Mouse (Mus musculus) left cerebral cortex, adult 8-10 months (tissue): ENCODE measurements around the gene Eif2b5. TPM values are rescaled to one million over a fixed set of nuclear protein-coding genes. Genes with fewer than 3 reads are reported as not detected.

Source experiments
- DNase-seq, 2 experiments: peaks; one replicate each; pipeline ENCODE4 v3.0.0; 2022; ENCODE audit warnings: low spot score in 2 of 2
- total RNA-seq, 4 experiments: library from RNA; stranded (reverse); gene quantifications; 2 replicates each; pipeline ENCODE4 v1.2.4; 2022

The Eif2b5 gene
- total RNA-seq, 4 experiments from 2014 or later: 57.3 to 62.6 (median 59.3) TPM

DNA sequence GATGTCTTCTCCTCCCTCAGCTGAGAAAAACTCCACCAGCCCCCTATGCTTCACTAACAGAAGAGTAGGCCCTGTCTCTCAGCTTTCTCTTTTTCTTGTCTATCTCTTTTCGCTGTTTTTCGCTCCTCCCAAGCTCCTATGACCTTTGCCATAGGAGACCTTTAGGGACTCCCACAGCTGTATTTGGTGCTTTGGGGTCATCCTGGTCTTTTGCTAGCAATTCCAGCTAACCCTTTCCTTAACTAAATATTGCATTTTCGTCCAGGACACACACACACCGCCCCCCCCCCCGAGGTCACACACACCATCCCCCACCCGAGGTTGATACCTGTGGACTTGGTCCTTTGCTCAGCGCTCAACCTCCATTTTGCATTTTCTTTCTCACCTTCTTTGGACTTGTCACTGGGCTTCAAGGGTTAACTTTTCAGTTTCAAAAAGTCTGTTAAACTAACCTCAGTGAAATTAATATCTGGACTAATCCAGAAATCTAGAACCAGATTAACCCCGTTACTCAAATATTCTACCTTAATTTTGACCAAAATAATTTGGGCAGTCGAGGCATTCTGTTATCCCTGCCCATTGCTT is 37.6 kb downstream of the Eif2b5 start:
- no peak for DNase-seq

DNA sequence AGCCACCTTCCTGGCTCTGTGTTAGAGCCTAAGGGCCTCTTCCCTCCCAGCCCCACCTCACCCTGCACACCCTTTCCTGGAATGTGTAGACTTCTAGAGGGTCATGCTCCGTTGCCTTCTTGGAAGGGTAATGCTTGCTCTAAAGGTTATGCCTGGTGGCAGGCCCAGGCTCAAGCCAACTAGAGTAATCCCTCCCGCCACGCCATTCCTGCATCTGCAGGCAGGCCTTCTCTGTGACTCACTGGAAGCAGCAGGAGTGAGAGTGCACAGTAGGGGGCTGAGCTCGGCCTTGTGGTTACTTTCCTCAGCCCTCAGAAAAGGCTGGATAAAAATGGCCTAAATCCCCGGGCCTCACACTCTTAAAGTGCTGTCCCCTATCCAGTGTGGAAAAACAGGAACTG is 38.5 kb downstream of the Eif2b5 start:
- no peak for DNase-seq

DNA sequence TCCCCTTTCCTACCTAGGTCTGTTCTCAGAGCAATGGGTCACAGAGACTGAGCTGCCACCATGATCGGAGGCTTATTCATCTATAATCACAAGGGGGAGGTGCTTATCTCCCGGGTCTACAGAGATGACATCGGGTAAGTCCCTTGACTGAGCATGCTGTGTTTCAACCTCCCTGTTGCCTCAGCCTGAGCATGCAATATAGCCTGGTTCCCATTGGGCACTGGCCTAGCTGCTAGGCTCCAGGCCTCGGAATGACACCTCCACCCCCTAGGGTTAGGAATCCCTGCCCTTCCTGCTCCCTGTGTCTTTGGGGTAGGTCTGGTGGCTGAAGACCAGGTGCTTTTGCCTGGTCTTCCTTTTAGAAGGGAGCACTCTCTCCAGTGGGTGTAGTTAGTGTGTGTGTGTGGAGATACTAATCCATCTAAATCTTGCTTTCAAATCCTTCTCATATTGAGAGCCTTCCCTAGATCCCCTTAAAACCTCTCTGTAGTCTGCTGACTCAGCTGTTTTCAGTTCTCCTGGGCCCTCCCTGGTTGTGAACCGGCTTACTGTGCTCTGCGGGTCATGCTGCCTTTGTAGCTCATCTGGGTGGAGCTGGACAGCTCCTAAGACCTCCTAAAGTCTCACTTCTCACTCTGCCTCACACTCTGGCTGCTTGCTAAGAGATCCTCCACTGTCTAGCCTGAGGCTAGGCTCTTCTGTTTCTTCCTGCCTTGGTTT is 39.1 kb downstream of the Eif2b5 start:
- DNase-seq: no peak

DNA sequence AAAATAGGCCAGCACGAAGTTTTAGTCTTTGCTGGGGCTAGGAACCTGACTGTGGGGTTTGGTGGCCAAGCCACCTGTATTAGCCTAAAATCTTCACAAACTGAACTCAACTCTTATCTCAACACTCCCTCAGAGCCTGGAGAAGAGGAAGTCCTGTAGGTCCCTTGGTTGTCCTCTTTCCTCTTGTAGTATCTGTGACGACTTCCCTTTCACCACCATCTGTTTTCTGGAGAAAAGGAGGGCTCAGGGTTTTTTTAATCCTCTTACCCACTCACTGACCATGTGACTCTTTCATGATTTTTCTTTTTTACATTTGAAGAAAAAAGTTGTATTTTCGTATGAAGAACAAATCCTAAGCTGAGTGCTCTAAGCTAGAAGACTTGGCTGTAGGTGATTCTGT is 41.0 kb downstream of the Eif2b5 start:
- no peak for DNase-seq

DNA sequence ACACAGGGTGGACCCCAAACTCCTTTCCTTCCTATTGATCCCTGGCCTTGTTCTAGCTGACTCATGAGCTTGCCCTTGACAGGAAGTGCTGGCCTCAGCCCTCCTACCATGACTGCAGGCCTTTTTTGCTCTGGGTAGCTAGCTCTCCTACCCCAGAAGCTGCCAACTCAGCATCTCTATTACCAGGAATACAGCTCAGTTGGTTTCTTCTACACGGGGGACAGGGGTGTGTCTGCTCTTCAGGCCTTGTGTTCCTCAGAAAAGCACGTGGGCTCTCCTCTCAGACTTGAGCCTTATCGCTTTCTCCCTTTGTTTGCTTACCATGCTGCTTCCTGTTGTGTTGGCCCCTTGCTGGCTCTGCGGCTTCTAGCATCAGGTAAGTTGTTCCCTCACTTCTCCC is 41.8 kb downstream of the Eif2b5 start:
- no peak for DNase-seq

DNA sequence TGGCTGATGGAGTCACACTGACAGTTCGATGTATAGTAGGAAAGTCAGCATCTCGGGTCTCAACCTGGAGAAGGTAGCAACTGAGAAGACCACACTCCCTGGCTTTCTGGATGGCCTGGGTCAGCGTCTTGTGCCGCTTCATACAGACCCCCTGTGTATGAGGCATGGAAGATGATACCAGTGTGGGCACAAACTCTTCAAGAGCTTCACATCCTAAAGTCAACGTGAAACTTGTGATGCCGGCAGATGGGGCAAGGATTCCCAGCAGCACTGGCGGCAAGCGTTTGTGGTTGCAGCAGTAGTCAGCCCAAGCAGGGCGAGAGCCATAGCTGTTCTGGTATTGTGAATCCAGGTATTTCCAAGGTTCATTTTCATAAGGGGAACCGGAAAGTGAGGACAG is 47.1 kb downstream of the Eif2b5 start:
- DNase-seq: no peak

DNA sequence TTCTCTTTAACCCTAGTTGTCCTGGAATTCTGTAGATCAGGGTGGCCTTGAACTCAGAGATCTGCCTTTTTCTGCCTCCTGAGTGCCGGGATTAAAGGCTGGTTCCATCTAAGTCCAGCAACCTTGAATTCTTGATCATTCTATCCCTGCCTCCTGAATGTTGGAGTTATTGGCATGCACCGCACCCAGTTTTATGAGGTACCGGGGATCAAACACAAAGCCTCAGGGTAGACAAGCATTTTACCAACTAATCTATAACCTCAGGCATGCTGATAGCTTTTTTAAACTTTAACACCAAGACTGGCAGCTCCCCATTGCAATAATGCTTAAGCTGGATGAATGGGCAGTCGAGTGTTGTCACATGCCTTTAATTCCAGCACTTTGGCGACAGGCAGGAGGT is 48.8 kb downstream of the Eif2b5 start:
- no peak for DNase-seq

DNA sequence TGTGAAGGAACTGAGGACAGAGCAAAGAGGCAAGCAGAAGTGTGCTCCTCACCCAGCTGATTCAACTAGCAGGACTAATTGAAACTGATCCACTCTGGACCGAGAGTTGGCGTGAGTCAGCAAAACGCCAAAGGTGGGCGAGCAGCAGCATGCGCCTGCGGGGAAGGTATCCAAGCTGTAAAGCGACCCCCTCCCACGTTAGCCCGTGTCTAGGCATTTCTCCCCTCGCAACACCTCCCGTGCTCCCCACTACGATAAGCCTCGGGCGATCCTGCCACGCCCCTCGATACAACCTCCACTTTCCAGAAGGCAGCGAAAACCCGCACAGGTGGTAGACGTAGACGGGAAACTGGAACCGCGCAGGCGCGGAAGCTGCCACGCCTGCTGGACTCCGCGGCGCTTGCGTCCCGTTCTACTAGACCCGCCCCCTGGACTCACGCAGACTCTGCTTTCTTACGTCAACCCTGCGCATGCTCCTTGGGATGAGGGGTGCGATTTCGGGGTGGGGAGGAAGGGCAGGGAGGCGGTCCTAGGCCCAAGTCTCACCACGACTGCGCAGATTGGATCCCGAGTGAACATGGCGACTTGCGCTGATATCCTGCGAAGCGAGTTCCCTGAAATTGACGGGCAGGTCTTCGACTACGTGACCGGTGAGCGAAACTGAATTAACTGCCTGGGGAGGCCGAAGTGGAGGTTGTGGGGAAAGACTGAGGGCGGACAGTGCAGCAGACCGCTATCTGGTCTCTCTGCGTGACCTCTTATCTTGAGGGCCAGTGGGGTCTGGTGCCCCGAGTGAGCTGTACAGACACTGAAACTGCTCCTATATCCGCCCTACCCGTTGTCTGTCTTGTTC is 49.7 kb downstream of the Eif2b5 start, which contains the start of gene Abcf3:
Gene Abcf3 (plus strand): TSS at position 482 of the 853 bp plus-strand sequence.
- DNase-seq: peak; percentile 84 to 99

DNA sequence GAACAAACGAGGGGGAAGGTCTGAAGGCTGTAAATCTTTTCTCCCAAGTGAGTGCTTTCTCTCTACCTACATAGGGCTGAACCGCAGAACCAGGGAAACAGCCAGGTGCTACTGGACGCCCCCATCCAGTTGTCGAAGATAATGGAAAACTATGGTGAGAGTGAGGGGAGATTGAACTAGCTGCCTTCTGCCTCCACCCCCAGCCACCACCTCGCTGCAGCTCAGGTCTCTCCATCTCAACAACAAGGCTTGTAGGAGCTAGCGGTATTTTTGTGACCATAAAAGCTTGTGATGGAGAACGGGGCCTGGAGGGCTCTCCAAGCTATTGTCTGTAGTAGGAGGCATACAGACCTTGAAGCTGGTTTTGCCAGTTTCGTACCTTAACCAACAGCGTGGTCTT is 50.5 kb downstream of the Eif2b5 start:
- DNase-seq: no peak

DNA sequence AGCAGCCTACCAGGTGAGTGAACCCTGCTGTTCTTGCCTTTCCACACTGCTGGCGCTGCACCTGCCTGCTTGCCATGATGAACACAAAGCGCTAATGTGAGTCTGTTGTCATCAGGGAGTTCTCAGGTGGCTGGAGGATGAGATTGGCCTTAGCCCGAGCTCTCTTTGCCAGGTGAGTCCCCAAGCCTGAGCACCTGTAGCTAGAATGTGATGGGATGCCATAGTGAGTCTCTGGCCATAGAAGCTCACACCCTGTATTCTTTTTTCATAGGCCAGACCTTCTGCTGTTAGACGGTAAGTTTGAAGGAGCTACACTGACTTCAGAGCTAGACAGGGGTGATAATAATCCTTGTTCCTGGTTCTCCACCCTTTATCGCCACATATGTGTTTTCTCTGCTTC is 53.1 kb downstream of the Eif2b5 start:
- no peak for DNase-seq

DNA sequence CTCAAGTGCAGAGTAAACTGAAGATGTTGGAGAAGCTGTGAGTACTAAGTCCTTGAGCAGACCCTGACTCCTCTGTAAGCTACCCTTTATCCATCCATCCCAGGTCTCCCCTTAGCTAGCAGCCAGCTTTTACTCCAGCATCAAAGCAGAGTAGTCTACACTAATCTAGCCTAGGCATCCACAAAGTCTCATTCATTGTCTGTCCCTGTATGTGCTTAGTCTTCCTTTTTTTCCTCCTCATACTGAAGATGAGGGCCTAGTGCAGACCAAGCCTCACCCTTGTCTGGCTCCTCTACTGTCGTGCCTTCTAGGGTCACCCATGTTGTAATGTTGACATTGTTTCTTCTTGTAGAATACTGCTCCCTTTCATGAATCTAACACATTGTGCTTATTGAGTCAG is 54.0 kb downstream of the Eif2b5 start:
- DNase-seq: no peak

DNA sequence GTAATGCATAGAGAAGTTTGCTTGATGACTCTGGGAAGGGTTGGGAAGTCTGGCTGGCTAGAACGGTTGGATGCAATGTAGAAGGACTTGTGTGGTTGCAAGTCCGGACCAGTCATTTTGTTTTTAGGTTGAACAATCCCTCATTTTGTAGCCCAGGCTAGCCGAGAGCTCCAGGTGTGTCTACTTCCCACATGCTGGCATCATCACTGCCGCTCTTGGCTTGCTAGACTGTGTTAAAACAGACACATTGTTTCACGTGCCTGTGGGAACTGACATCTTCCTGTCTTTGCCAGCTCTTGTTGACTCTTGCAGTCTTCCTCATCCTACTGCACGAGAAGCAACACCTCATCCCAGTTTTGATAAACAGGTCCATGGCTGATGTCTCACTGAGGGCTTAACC is 56.4 kb downstream of the Eif2b5 start:
- no peak for DNase-seq

DNA sequence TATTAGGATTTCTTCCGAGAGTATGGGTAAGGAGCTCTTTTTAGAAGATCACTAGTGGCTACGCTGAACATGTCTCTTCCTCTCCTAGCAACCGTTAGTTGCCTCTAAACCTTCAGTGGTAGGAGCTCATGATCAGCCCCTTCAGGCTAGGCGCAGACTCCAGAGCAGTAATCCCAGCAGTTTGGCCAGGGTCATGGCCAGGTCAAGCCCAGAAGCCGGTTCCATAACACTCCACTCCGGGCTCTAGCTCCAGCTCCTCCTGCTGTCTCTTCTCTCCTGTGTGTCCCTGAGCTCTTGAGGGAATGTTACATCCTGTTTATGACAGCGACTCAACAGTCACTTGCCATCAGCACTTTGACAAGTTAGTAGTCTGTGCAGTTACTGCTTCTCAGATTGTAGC is 58.8 kb downstream of the Eif2b5 start:
- no peak for DNase-seq

Other genes starting within 250 kb of the Eif2b5 start
- 10 to 100 TPM; 58.4 to 67.2 (median 65.8) TPM for gene Parl, start 196.4 kb upstream of the Eif2b5 start, total RNA-seq
- gene Cyp2ab1, start 173.4 kb upstream of the Eif2b5 start, total RNA-seq: not detected
- gene Abcc5, start 72.4 kb upstream of the Eif2b5 start, total RNA-seq: 100 to 1,000 TPM; 189 to 219 (median 203) TPM
- gene Dvl3, start 18.2 kb downstream of the Eif2b5 start, total RNA-seq: 10 to 100 TPM; 50.6 to 55.9 (median 54.9) TPM
- gene Ap2m1, start 36.7 kb downstream of the Eif2b5 start, total RNA-seq: 100 to 1,000 TPM; 794 to 854 (median 817) TPM
- 100 to 1,000 TPM; 102 to 130 (median 119) TPM for gene Abcf3, start 49.8 kb downstream of the Eif2b5 start, total RNA-seq
- 10 to 100 TPM; 51.3 to 65.5 (median 57.9) TPM for gene Vwa5b2, start 90.7 kb downstream of the Eif2b5 start, total RNA-seq
- gene Eef1akmt4, start 112.8 kb downstream of the Eif2b5 start, total RNA-seq: 1 to 10 TPM; 1.1 to 2.3 (median 1.7) TPM
- gene Gm49333, start 112.8 kb downstream of the Eif2b5 start, total RNA-seq: under 1 TPM in 2 of 4 experiments, not detected in 2; 0.42 to 0.73 TPM
- 10 to 100 TPM in 3 of 4 experiments, 1 to 10 TPM in 1; 8.1 to 15.5 (median 12.3) TPM for gene Alg3, start 112.9 kb downstream of the Eif2b5 start, total RNA-seq
- 100 to 1,000 TPM; 145 to 169 (median 150) TPM for gene Camk2n2, start 122.5 kb downstream of the Eif2b5 start, total RNA-seq
- gene Ece2, start 131.0 kb downstream of the Eif2b5 start, total RNA-seq: 10 to 100 TPM; 28.2 to 33.5 (median 30.5) TPM
- gene Psmd2, start 152.8 kb downstream of the Eif2b5 start, total RNA-seq: 100 to 1,000 TPM; 222 to 245 (median 230) TPM
- 100 to 1,000 TPM; 253 to 267 (median 263) TPM for gene Eif4g1, start 169.5 kb downstream of the Eif2b5 start, total RNA-seq
- 100 to 1,000 TPM; 271 to 291 (median 283) TPM for gene Fam131a, start 194.4 kb downstream of the Eif2b5 start, total RNA-seq
- gene Polr2h, start 218.8 kb downstream of the Eif2b5 start, total RNA-seq: 10 to 100 TPM; 19.6 to 26.6 (median 21.2) TPM
- 10 to 100 TPM; 63.2 to 75.5 (median 71.9) TPM for gene Clcn2, start 218.9 kb downstream of the Eif2b5 start, total RNA-seq
- 10 to 100 TPM; 26.7 to 42.0 (median 32.0) TPM for gene Chrd, start 234.3 kb downstream of the Eif2b5 start, total RNA-seq
- gene Thpo, start 235.7 kb downstream of the Eif2b5 start, total RNA-seq: 1 to 10 TPM; 5.2 to 7.2 (median 5.8) TPM